Mouse (Mus musculus) neural tube, embryonic 11.5 days (tissue): ENCODE measurements around the gene Trim11. TPM values are rescaled to one million over a fixed set of nuclear protein-coding genes. Genes with fewer than 3 reads are reported as not detected.
A peak's percentile ranks its signal among the peaks of the same experiment; 100 is the strongest.

Experiments used
- ATAC-seq: fragments of 200-750 bp; cut with Nextera tagmentation; 2 replicates; pipeline ENCODE4 v1.8.0; 2017; ENCODE audit warnings: moderate number of reproducible peaks, mild to moderate bottlenecking, moderate TSS enrichment, moderate library complexity; ENCODE audit not compliant: insufficient read depth, low FRiP score, low TSS enrichment
- DNase-seq: peaks from one replicate; pipeline ENCODE4 v3.0.0-alpha.2; 2015; ENCODE audit warnings: low spot score
- H3K27ac ChIP-seq: fragments of 300-500 bp; sonication (generic); 2 replicates; pipeline ENCODE4 v1.5.1; 2014; ENCODE audit warnings: low read depth, mild to moderate bottlenecking, low read length
- H3K27me3 ChIP-seq: fragments of 300-500 bp; sonication (generic); 2 replicates; pipeline ENCODE4 v1.6.1; 2014; ENCODE audit warnings: mild to moderate bottlenecking, low read length, mixed read lengths; ENCODE audit not compliant: control insufficient read depth, insufficient read depth
- H3K36me3 ChIP-seq: fragments of 300-500 bp; sonication (generic); 2 replicates; pipeline ENCODE4 v1.6.1; 2014; ENCODE audit warnings: mild to moderate bottlenecking, low read length, moderate library complexity, mixed read lengths; ENCODE audit not compliant: control insufficient read depth, insufficient read depth
- H3K4me1 ChIP-seq: fragments of 300-500 bp; sonication (generic); 2 replicates; pipeline ENCODE4 v1.6.1; 2014; ENCODE audit warnings: low read length, mixed read lengths; ENCODE audit not compliant: control insufficient read depth, insufficient read depth
- H3K4me2 ChIP-seq: fragments of 300-500 bp; sonication (generic); 2 replicates; pipeline ENCODE4 v1.6.1; 2014; ENCODE audit warnings: low read depth, mild to moderate bottlenecking, moderate library complexity
- H3K4me3 ChIP-seq: fragments of 300-500 bp; sonication (generic); 2 replicates; pipeline ENCODE4 v1.5.1; 2014; ENCODE audit warnings: low read depth, low read length
- H3K9ac ChIP-seq: fragments of 300-500 bp; sonication (generic); 2 replicates; pipeline ENCODE4 v1.6.1; 2014; ENCODE audit warnings: mild to moderate bottlenecking, low read length
- H3K9me3 ChIP-seq: fragments of 300-500 bp; sonication (generic); 2 replicates; pipeline ENCODE4 v1.6.1; 2016; ENCODE audit warnings: low read length; ENCODE audit not compliant: control insufficient read depth
- WGBS: fragments of 180-500 bp; shearing (Covaris S2); extraction: QIAGEN DNeasy Blood & Tissue Kit; methylation state at CpG from one replicate; pipeline ENCODE4 v1.1.7; 2014; 5-methylcytosine and 5-hydroxymethylcytosine counted together
- polyA plus RNA-seq: library from polyadenylated mRNA; unstranded; fragments of >200 nt; fragmentation: Nextera tagmentation; extraction: Ambion mirVana; gene quantifications from 2 replicates; pipeline ENCODE4 v1.2.1, GENCODE M21; 2014

Trim11 gene
- polyA plus RNA-seq, 1 experiment from 2014 or later: 20.8 TPM

DNA sequence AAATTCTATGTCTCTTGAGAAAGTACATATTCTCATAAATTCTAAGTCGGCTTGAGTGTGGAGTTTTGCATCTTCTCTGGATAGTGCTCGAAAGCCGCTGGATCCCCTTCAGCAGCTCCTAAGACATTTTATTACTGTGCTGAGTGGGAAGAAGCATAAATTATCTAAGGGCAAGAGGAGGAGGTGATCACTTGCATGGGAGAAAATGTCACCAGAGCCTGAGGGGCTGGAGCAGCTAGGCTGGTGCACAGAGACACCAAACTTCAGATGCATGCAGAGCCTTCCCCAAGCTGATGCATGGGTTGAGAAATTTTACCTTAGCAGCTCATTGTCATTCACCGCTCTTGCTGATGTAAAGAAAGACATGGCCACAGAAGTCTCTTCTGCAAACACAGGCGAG is 33.8 kb upstream of the Trim11 start:
- no peaks in the 10 kb centered on the region for H3K36me3 ChIP-seq
- ATAC-seq (no peak), DNase-seq (no peak)
- no peak overlapping the region for H3K4me3 ChIP-seq
- no peaks in the 10 kb centered on the region for H3K27me3 ChIP-seq
- no peak overlapping the region for H3K4me2 ChIP-seq
- H3K9ac ChIP-seq: no peak overlapping the region
- H3K4me1 ChIP-seq: no peaks in the 10 kb centered on the region; the same call in 1 of the 2 replicates
- H3K27ac ChIP-seq: no peak overlapping the region
- 67% methylated on average over 5 of the region's 5 CpGs for WGBS
- H3K9me3 ChIP-seq: no peaks in the 10 kb centered on the region

DNA sequence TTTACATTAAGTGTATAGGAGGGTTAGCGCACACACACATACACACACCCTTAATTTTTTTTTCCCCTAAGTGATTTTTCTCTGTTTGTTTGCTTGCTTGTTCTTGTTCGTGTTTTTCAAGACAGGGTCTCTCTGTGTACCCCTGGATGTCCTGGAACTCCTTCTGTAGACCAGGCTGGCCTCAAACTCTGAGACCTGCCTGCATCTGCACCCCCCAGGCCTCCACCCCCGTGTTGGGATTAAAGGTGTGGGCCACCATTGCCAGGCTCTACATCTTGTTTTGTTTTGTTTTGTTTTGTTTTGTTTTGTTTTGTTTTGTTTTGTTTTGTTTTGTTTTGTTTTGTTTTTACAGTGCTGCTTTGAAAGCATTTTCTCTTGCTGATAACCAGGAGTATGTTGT is 30.6 kb upstream of the Trim11 start:
- 80% methylated on average over 3 of the region's 3 CpGs for WGBS
- no peak overlapping the region for H3K4me3 ChIP-seq
- DNase-seq (no peak), ATAC-seq (no peak)
- H3K4me2 ChIP-seq: peak overlapping the region; percentile 76; the same call in 1 of the 2 replicates
- peak overlapping the region; percentile 62; the same call in 1 of the 2 replicates for H3K9ac ChIP-seq
- H3K4me1 ChIP-seq: no peaks in the 10 kb centered on the region; the same call in 1 of the 2 replicates
- H3K27me3 ChIP-seq: no peaks in the 10 kb centered on the region
- no peak overlapping the region; the same call in 1 of the 2 replicates for H3K27ac ChIP-seq
- H3K36me3 ChIP-seq: no peaks in the 10 kb centered on the region
- H3K9me3 ChIP-seq: no peaks in the 10 kb centered on the region

DNA sequence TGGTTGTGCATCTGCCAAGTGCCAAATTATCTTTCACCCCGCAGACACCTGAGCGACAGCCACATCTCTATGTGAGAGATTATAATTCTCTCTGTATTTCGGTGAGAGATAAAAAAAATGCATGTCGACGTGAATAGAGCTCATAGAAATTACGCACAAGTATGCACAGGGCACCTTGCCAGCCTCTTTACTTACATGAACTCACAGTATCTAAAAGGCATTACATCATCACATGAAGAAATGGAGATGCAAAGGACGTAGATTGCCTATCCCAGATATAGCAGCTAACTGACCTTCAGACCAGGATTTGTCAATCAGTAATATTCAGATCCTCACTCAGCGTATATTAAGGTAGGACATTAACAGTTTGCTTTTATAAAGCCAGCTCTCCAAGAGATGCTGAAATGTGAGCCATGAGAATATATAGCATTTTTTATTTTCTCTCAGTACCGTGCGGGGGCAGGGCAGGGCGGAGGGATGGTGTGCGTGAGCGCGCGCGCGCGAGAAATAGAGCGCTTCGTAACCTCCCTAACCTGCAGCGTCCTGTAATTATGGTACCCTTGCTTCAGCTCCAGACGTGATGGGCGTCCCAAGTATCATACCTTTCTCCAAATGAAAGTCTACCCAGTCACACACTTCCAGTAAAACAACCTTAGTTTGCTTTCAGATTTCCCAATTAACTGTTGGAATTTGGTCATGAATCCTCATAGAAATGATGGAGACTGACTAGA is 29.9 kb upstream of the Trim11 start:
- ATAC-seq (peak; percentile 24; the same call in 1 of the 2 replicates), DNase-seq (no peak)
- no peaks in the 10 kb centered on the region for H3K27me3 ChIP-seq
- H3K4me2 ChIP-seq: peak overlapping the region; percentile 76
- no peaks in the 10 kb centered on the region for H3K9me3 ChIP-seq
- H3K27ac ChIP-seq: peak overlapping the region; percentile 91
- H3K4me3 ChIP-seq: peak overlapping the region; percentile 54
- WGBS: 19% methylated on average over 23 of the region's 23 CpGs
- H3K9ac ChIP-seq: peak overlapping the region; percentile 62
- no peaks in the 10 kb centered on the region for H3K36me3 ChIP-seq
- peaks cover 2% of the 10 kb centered on the region; the same call in 1 of the 2 replicates for H3K4me1 ChIP-seq

DNA sequence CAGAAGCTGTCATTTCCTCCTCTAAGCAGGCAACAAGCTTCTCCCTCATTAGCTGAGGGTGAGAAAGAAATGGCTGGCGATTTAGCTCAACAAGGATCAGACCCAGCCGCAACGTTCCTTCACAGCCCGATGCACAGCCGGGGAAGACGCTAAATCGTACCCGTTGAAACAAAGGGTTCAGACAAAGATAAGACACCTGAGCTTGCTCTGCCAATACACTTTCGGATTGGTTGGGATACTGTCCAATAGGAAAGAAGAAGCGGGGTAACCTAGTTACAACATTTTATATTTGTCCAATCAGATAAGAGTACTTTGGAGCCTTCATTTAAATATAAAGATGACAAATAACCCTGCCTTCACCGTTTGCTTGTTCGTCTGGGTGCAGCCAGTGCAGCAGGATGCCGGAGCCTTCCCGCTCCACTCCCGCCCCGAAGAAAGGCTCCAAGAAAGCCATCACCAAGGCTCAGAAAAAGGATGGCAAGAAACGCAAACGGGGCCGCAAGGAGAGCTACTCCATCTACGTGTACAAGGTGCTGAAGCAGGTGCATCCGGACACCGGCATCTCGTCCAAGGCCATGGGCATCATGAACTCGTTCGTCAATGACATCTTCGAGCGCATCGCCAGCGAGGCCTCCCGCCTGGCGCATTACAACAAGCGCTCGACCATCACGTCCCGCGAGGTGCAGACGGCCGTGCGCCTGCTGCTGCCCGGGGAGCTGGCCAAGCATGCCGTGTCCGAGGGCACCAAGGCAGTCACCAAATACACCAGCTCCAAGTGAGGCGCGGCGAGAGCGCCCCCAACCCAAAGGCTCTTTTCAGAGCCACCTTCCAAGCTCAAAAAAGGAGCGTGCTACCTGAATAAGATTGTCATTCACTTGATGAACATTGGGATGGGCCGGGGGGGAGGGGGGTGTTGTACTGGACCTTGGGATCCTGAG is 29.1 kb upstream of the Trim11 start, which contains the start of gene Hist3h2ba:
TSS of gene Hist3h2ba (plus strand) at position 379 of the 938 bp plus-strand sequence.
- under 1% methylated on average over 45 of the region's 48 CpGs for WGBS
- Histone ChIP-seq H3K4me1 (peaks cover 4% of the 10 kb centered on the region; the same call in 1 of the 2 replicates), H3K9me3 (no peaks in the 10 kb centered on the region), H3K4me2 (peak within 1 kb of the TSS; percentile 76), H3K27ac (peak within 1 kb of the TSS; percentile 97), H3K36me3 (no peaks in the 10 kb centered on the region), H3K4me3 (peak within 1 kb of the TSS; percentile 54), H3K27me3 (no peaks in the 10 kb centered on the region), H3K9ac (peak within 1 kb of the TSS; percentile 85)
- DNase-seq (peak; percentile 84), ATAC-seq (peak; percentile 92)

DNA sequence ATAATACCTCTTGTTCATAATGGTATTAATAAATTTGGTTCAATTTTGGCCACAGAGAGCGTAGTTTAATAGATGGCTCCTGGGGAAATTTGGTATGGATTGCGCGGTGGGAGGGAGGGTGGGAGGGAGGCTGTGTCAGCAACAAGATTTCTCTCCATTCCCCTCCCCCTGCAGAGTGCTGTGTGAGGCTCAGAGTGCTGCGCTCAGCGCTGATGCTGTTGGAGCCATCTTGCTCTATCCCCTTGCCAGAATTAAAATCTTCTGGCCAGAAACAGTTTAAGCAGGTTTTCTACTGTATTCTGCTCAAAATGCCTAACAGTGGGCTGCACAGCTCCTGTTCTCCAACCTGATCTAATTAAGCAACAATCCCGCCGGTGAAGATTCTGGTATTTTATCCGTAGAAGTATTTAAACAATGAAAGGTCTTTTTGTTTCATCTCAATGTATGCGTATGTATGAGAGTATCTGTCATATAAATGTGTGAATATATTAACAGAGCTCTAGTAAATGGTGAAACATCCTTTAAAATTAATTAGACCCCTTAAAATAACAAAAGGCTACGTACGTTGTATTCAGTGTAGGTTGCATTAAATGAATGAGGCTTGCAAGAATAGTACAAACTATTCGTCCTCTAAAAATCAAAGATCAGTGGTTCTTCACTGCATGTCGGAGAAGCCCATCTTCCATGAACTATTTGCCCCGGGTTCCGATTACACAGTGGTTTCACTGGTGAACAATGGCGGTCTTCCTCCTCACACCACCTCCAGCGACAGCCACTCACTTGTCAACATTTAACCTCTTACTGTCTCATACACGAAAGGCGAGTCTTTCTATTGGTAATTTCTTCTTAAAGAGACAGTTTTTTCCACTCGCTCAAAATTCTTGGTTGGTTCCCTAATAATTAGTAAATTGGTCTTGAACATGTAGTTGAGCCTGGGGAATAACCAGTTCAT is 28.1 kb upstream of the Trim11 start:
- peak; percentile 77 for DNase-seq
- ATAC-seq: peak; percentile 29; the same call in 1 of the 2 replicates
- peak overlapping the region; percentile 85 for H3K9ac ChIP-seq
- no peaks in the 10 kb centered on the region for H3K36me3 ChIP-seq
- no peaks in the 10 kb centered on the region for H3K27me3 ChIP-seq
- H3K4me2 ChIP-seq: peak overlapping the region; percentile 76
- peaks cover 4% of the 10 kb centered on the region; the same call in 1 of the 2 replicates for H3K4me1 ChIP-seq
- 8% methylated on average over 20 of the region's 20 CpGs for WGBS
- peak overlapping the region; percentile 54 for H3K4me3 ChIP-seq
- peak overlapping the region; percentile 97 for H3K27ac ChIP-seq
- H3K9me3 ChIP-seq: no peaks in the 10 kb centered on the region

DNA sequence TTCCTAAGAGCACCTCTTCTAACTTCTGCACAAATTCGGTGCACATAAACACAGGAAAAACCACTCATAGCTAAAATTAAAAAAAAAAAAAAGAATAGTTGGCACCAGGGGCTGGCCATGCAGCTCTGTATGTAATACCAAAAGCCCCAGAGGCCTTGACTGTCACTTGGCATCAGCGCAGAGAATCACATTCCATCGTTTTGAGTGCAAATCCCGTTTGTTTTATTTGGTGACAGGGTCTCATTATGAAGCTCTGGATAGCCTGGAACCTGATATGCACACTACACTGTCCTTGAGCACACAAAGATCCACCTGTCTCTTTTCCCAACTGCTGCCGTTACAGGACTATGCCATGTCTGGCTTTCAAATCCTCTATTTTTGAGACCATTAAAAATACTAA is 26.7 kb upstream of the Trim11 start:
- no peak for ATAC-seq
- H3K27me3 ChIP-seq: no peaks in the 10 kb centered on the region
- no peak for DNase-seq
- no peaks in the 10 kb centered on the region for H3K36me3 ChIP-seq
- H3K9me3 ChIP-seq: no peaks in the 10 kb centered on the region
- H3K4me3 ChIP-seq: no peak overlapping the region
- H3K9ac ChIP-seq: no peak overlapping the region
- H3K4me2 ChIP-seq: no peak overlapping the region
- 78% methylated on average over 5 of the region's 5 CpGs for WGBS
- H3K4me1 ChIP-seq: peaks cover 8% of the 10 kb centered on the region; the same call in 1 of the 2 replicates
- H3K27ac ChIP-seq: no peak overlapping the region

DNA sequence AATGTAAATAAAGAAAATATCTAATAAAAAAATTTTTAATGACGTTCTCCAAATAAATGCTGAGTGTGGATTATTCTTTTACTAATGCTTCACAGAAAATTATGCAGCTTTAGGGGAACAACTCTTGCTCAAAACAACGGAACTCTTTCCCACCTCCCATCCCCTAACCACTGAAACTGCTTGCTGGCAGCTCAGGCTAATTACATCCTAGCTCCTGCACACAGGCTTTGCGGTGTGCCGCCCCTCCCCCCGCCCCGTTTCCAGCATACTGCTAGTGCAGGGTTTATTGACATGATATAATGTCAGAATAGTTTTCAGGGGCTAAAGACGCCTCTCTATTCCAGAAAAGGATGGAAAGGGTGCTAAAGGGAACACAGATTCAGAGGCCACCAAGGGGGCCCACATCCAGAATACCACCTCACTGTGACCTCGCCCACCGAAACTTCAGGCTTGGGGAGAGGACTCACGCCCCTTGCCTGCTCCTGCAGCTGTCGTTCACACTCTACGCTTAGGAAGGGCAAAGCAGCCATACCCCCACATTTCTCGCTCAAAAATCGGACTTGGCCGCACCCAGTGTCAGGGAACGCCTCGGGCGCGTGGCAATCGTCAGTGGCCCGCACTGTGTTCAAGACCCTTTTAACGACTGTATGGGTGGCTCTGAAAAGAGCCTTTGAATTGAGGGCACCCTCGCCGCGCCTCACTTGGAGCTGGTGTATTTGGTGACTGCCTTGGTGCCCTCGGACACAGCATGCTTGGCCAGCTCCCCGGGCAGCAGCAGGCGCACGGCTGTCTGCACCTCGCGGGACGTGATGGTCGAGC is 24.3 kb upstream of the Trim11 start:
- DNase-seq (peak; percentile 70), ATAC-seq (peak; percentile 5)
- under 1% methylated on average over 32 of the region's 33 CpGs for WGBS
- H3K9ac ChIP-seq: peak overlapping the region; percentile 64
- no peaks in the 10 kb centered on the region for H3K36me3 ChIP-seq
- H3K27me3 ChIP-seq: no peaks in the 10 kb centered on the region
- H3K4me3 ChIP-seq: peak overlapping the region; percentile 86
- H3K27ac ChIP-seq: peak overlapping the region; percentile 86
- peaks cover 23% of the 10 kb centered on the region for H3K4me1 ChIP-seq
- H3K4me2 ChIP-seq: peak overlapping the region; percentile 58
- no peaks in the 10 kb centered on the region for H3K9me3 ChIP-seq
